Comparison of ENCODE assay signal across 10 mouse cellular contexts in genomic region chr17:6743039-6743575, GRCm38 (mm10). TPM values are rescaled to one million over a fixed set of nuclear protein-coding genes. Genes with fewer than 3 reads are reported as not detected.
DNase-seq lines count a peak whose midpoint lies in the region; ATAC-seq and TF ChIP-seq lines count a peak whose summit lies in the region.
"Had no signal": no experiment of that assay in that cellular context is flagged by ENCODE, and none has a peak within 500 bp of the region (broad histone marks: within the 10 kb centered on the region; RNA-seq: fewer than 3 reads in every experiment).

No protein-coding gene starts in this region.

- no peak for TF ChIP-seq CTCF in left cerebral cortex, adult 2 months (IDR thresholded peaks at IDR 0.05)

- peak overlapping the region; percentile 78; the same call in 1 of the 2 replicates for H3K27ac ChIP-seq in kidney, embryonic 14.5 days (ENCODE audit: low read depth, low read length)
- 0 out of 2 replicates have a peak overlapping the region, but pooled peaks have one; percentile 65 for H3K27ac ChIP-seq in intestine, embryonic 15.5 days
- H3K27ac ChIP-seq in left cerebral cortex, adult 2 months, result no peak overlapping the region

- no peak for DNase-seq in kidney, postnatal 14 days
- DNase-seq in thymus, postnatal 14 days, result peak; percentile 46
- DNase-seq in thymus, adult 18-20 months, result no peak
- DNase-seq in left cerebral cortex, adult 2 months (ENCODE audit: extremely low spot score in 1 of 2, low spot score in 2 of 2), result no peak
- DNase-seq in cerebellum, adult 18-20 months, result no peak
- DNase-seq: layer of hippocampus, postnatal 36 days; lung, embryonic 14.5 days; right cerebral cortex, postnatal 25 days had no signal

- intact Hi-C loops in left cerebral cortex, adult 2 months (cut with DNase I), result no loop called here

- H3K9me3 ChIP-seq in kidney, embryonic 14.5 days (ENCODE audit: control insufficient read depth, low read length), result no peaks in the 10 kb centered on the region
- H3K9me3 ChIP-seq in intestine, embryonic 15.5 days, result no peaks in the 10 kb centered on the region

- H3K4me3 ChIP-seq in kidney, embryonic 14.5 days (ENCODE audit: low read length), result no peak overlapping the region
- H3K4me3 ChIP-seq in intestine, embryonic 15.5 days (replicated peaks), result no peak overlapping the region
- H3K4me3 ChIP-seq in left cerebral cortex, adult 2 months, result no peak overlapping the region

- H3K4me1 ChIP-seq in kidney, embryonic 14.5 days (ENCODE audit: control insufficient read depth, insufficient read depth, low read length), result peaks cover 54% of the 10 kb centered on the region
- peaks cover 32% of the 10 kb centered on the region for H3K4me1 ChIP-seq in intestine, embryonic 15.5 days (replicated peaks)

- H3K9ac ChIP-seq in kidney, embryonic 14.5 days (ENCODE audit: low read depth, low read length), result no peak overlapping the region
- no peak overlapping the region for H3K9ac ChIP-seq in intestine, embryonic 15.5 days

- H3K4me2 ChIP-seq in kidney, embryonic 14.5 days (replicated peaks; ENCODE audit: low read depth, low read length), result no peak overlapping the region
- no peak overlapping the region for H3K4me2 ChIP-seq in intestine, embryonic 15.5 days (replicated peaks)

- no peaks in the 10 kb centered on the region for H3K27me3 ChIP-seq in kidney, embryonic 14.5 days (ENCODE audit: control insufficient read depth, insufficient read depth, low read length)
- H3K27me3 ChIP-seq in intestine, embryonic 15.5 days (replicated peaks), result no peaks in the 10 kb centered on the region

- no peak for ATAC-seq in kidney, embryonic 14.5 days (ENCODE audit: low FRiP score, low TSS enrichment)
- peak; percentile 13 for ATAC-seq in intestine, embryonic 15.5 days

- H3K36me3 ChIP-seq in kidney, embryonic 14.5 days (ENCODE audit: control insufficient read depth, insufficient read depth, low read length), result peaks cover 44% of the 10 kb centered on the region
- peaks cover 22% of the 10 kb centered on the region for H3K36me3 ChIP-seq in intestine, embryonic 15.5 days

- 73% methylated on average over 11 of the region's 11 CpGs for WGBS in kidney, embryonic 14.5 days
- WGBS in intestine, embryonic 15.5 days, result 88% methylated on average over 11 of the region's 11 CpGs

RNA-seq across cellular contexts. Expression of gene Ezr, which starts 39.5 kb away (rescaled TPM):
- 96.7 and 158 TPM in 2 replicates for polyA plus RNA-seq in kidney, embryonic 14.5 days (2014; fragmentation: Nextera tagmentation; extraction: Ambion mirVana)
- polyA plus RNA-seq in intestine, embryonic 15.5 days (2015; fragmentation: Nextera tagmentation; extraction: Ambion mirVana), result 232 and 235 TPM in 2 replicates
- 10 to 100 TPM; 50.3 to 51.5 TPM for total RNA-seq in left cerebral cortex, adult 2 months (2021)
